Mouse (Mus musculus) ES-CJ7 (cell line): ENCODE results near the gene Fam32a.

Experiments used
- DNase-seq: peaks from one replicate; pipeline ENCODE4 v3.0.0; 2011; ENCODE audit warnings: low read depth, low spot score

The Fam32a gene

GRCm38 (mm10) chr8:72219541-72220363, at the start of gene Fam32a:
TSS of gene Fam32a (plus strand) at chr8:72219730.
- peak; percentile 100 for DNase-seq

GRCm38 (mm10) chr8:72177346-72177925, 42.1 kb upstream of the Fam32a start:
- DNase-seq = peak; percentile 59

- DNase-seq = no peak
These were observed 35.9 kb upstream of the Fam32a start for GRCm38 (mm10) chr8:72183554-72184202.

GRCm38 (mm10) chr8:72187793-72188331, 31.7 kb upstream of the Fam32a start:
- no peak for DNase-seq

GRCm38 (mm10) chr8:72189417-72190214, 29.9 kb upstream of the Fam32a start, which contains the start of gene Hsh2d:
TSS of gene Hsh2d (plus strand) at chr8:72189638.
- DNase-seq = peak; percentile 72

- DNase-seq = no peak
These were observed 29.4 kb upstream of the Fam32a start for GRCm38 (mm10) chr8:72190215-72190539.

- peak; percentile 38 for DNase-seq
These were observed 27.5 kb upstream of the Fam32a start for GRCm38 (mm10) chr8:72192065-72192464.

- DNase-seq = peak; percentile 85
These were observed 21.5 kb upstream of the Fam32a start for GRCm38 (mm10) chr8:72197997-72198396.

- DNase-seq = no peak
These were observed 10.9 kb upstream of the Fam32a start for GRCm38 (mm10) chr8:72208582-72208981.

GRCm38 (mm10) chr8:72210222-72210621, 9.3 kb upstream of the Fam32a start:
- no peak for DNase-seq

GRCm38 (mm10) chr8:72210710-72211109, 8.8 kb upstream of the Fam32a start:
- DNase-seq = no peak

GRCm38 (mm10) chr8:72211846-72212245, 7.7 kb upstream of the Fam32a start:
- no peak for DNase-seq

GRCm38 (mm10) chr8:72212751-72213150, 6.8 kb upstream of the Fam32a start, which contains the start of gene Cib3:
TSS of gene Cib3 (minus strand) at chr8:72212837.
- DNase-seq = no peak

- DNase-seq = no peak
These were observed 6.0 kb upstream of the Fam32a start, which contains the start of gene Gm11034 for GRCm38 (mm10) chr8:72213536-72213935. TSS of gene Gm11034 (minus strand) at chr8:72213636.

GRCm38 (mm10) chr8:72215060-72215459, 4.5 kb upstream of the Fam32a start:
- peak; percentile 66 for DNase-seq

GRCm38 (mm10) chr8:72215871-72216270, 3.7 kb upstream of the Fam32a start:
- no peak for DNase-seq

- no peak for DNase-seq
These were observed 569 bp upstream of the Fam32a start for GRCm38 (mm10) chr8:72218781-72219540.

GRCm38 (mm10) chr8:72220758-72221157, 1.2 kb downstream of the Fam32a start:
- peak; percentile 48 for DNase-seq

GRCm38 (mm10) chr8:72222656-72223055, 3.1 kb downstream of the Fam32a start:
- DNase-seq = no peak
